Mouse (Mus musculus): ENCODE measurements at regions not wholly inside any gene's neighbourhood (a gene's known extent, or its start where the extent isn't known, plus 50 kb on each side); places are given as distances from the start of the nearest gene placed in this dataset.

DNA sequence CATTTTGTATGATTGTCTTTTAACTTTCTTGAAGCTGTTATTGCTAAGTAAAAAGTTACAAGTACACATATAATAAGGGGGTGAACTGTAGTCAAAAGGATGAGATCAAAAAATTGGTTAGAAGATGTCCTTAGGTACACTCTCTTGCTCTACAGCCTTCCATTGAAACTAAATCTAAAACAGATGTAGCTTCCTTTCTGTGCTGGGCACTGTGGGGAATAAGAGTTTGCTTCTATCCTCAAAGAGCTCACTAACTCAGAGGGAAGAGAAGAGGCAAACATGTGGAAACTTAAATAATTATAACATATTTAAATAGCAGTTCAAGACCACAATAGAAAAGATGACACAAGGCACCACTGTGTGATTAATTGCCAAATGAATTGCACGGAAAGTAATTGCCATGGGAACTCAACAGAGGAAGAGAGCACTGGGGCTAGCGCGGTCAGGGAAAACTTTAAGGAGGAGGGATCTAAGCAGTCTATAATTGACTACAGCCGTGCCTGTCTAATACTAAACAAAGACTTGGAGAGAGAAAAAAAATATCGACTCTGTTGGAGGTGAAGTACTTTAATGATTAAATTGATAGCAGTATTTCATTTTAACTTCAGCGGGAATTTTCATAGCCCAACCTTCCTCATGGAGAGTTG, 57.9 kb upstream of the Ammecr1 start:
- peak; percentile 10 for DNase-seq (ENCODE audit: low spot score)

DNA sequence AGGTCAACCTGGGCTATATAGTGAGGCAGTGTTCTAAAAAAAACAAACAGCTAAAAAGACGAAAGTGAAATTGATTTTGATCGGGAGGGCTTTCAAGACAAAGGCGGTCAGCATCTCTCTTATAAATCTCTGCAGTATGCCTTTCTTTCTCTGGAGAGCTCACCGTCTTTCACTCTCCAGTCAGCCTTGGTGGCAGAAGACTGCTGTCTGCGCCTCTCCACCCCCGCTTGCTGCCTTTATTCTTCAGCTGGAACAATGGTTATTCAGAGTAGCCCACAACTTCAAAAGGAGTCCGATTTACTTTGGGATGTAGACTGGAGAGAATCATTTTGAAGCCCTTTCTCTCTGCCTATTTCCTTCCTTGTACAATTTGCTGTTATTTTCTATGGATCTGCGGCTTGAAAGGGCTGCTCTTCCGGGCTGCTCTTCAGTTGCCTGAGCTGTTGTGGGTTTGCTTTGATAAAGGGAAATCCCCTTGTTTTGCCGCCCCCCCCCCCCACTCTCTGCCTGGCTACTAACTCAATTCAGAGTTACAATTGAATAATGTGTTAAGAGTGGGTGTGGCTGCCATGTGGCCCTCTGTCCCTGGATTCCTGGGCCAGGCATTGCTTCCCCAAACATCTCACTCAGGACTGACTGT, 64.0 kb upstream of the Ammecr1 start:
- no peak for DNase-seq (ENCODE audit: low spot score)

DNA sequence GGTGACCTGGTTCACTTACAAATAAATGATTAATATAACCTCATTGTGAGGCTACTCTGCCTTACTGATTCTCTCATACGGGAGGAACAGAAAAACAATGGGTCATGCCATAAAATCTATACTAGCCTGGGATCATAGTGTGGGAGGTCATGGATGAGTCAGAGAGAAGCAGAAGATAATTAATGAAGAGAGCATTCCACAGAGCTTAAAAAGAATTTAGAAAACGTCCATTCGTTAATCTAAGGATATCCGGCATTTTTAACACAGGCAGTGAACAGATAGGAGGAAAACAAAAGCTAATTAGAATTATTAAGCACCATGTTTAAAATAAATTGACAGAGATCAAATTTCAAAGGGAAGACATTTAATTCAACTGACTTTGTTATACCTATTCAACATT, 59.5 kb upstream of the Rtl9 start:
- no peak for DNase-seq (ENCODE audit: low spot score)

DNA sequence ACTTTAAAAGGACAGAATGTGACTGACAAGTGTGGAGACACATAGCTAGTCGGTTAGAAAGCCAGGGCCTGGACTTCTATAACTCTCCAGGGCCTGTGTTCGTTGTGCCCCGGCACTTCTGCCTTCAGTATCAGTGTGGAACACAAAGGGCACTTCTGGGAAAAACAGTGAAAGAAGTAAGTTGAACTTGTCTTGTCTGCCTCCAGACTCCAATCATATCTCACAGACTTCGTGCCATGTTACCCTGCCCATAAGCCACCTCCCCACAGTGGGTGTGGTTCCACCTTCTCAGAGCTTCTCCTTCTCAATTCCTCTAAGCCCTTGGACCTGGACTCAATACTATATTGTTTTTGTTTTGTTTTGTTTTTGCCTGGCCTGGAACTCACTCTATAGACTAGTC, 55.1 kb upstream of the Rtl9 start:
- DNase-seq (ENCODE audit: low spot score) = no peak

DNA sequence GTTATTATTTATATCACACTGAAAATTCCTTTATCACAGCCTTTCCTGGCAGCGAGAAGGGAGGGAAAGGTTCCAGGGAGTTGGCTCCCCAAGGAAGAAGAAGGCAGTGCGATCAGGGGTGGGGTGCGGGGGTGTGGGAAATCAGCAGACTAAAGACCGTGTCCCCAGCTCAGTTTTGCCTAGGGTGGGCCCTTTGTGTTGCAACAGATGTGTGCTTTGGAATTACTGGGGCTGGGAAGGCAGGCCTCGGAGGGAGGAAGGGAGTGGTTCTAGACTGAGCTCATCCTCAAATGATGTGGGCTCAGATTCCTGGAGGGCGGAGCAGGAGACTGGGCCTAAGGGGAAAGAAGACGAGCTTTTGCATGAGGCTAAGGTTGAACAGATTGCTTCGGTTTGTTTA, 53.1 kb upstream of the Rtl9 start:
- no peak for DNase-seq (ENCODE audit: low spot score)
